Mouse (Mus musculus) forebrain, embryonic 13.5 days (tissue): ENCODE results near the gene Tenm2. TPM values are rescaled to one million over a fixed set of nuclear protein-coding genes. Genes with fewer than 3 reads are reported as not detected.

Experiments
- ATAC-seq: fragments of 200-750 bp; cut with Nextera tagmentation; 2 replicates; pipeline ENCODE4 v1.8.0; 2017
- H3K27ac ChIP-seq: fragments of 300-500 bp; sonication (generic); 2 replicates; pipeline ENCODE4 v1.5.1; 2015; ENCODE audit warnings: inconsistent platforms, mild to moderate bottlenecking, moderate library complexity
- H3K27me3 ChIP-seq: fragments of 300-500 bp; sonication (generic); 2 replicates; pipeline ENCODE4 v1.6.1; 2015; ENCODE audit warnings: mild to moderate bottlenecking, inconsistent platforms
- H3K36me3 ChIP-seq: fragments of 300-500 bp; sonication (generic); 2 replicates; pipeline ENCODE4 v1.6.1; 2015; ENCODE audit warnings: mild to moderate bottlenecking, inconsistent platforms; ENCODE audit not compliant: poor library complexity, severe bottlenecking
- H3K4me1 ChIP-seq: fragments of 300-500 bp; sonication (generic); 2 replicates; pipeline ENCODE4 v1.6.1; 2015; ENCODE audit warnings: inconsistent platforms
- H3K4me2 ChIP-seq: fragments of 300-500 bp; sonication (generic); 2 replicates; pipeline ENCODE4 v1.6.1; 2015; ENCODE audit warnings: inconsistent platforms, mild to moderate bottlenecking, moderate library complexity
- H3K4me3 ChIP-seq: fragments of 300-500 bp; sonication (generic); 2 replicates; pipeline ENCODE4 v1.5.1; 2015; ENCODE audit warnings: mild to moderate bottlenecking, inconsistent platforms
- H3K9ac ChIP-seq: fragments of 300-500 bp; sonication (generic); 2 replicates; pipeline ENCODE4 v1.6.1; 2015; ENCODE audit warnings: mild to moderate bottlenecking, inconsistent platforms
- H3K9me3 ChIP-seq: fragments of 300-500 bp; sonication (generic); replicated peaks from 2 replicates; pipeline ENCODE4 v1.6.1; 2016; ENCODE audit warnings: inconsistent platforms
- WGBS: fragments of 180-500 bp; shearing (Covaris S2); methylation state at CpG from one replicate; pipeline ENCODE4 v1.1.7; 2015; 5-methylcytosine and 5-hydroxymethylcytosine counted together
- polyA plus RNA-seq: library from polyadenylated mRNA; unstranded; fragments of >200 nt; fragmentation: Nextera tagmentation; extraction: Ambion mirVana; gene quantifications from 2 replicates; pipeline ENCODE4 v1.2.1, GENCODE M21; 2015

Gene Tenm2
- polyA plus RNA-seq, 1 experiment from 2014 or later = 18.2 TPM

- H3K27ac ChIP-seq = peak overlapping the region; percentile 41; the same call in 1 of the 2 replicates
- ATAC-seq = peak; percentile 75
- no peaks in the 10 kb centered on the region for H3K9me3 ChIP-seq
- H3K9ac ChIP-seq = no peak overlapping the region
- H3K4me2 ChIP-seq = no peak overlapping the region
- H3K36me3 ChIP-seq = no peaks in the 10 kb centered on the region
- WGBS = 68% methylated on average over 18 of the region's 18 CpGs
- peaks cover 36% of the 10 kb centered on the region for H3K4me1 ChIP-seq
- no peaks in the 10 kb centered on the region for H3K27me3 ChIP-seq
- H3K4me3 ChIP-seq = no peak overlapping the region
Observed at GRCm38 (mm10) chr11:36243747-36244490, 991.8 kb downstream of the Tenm2 start.

DNA sequence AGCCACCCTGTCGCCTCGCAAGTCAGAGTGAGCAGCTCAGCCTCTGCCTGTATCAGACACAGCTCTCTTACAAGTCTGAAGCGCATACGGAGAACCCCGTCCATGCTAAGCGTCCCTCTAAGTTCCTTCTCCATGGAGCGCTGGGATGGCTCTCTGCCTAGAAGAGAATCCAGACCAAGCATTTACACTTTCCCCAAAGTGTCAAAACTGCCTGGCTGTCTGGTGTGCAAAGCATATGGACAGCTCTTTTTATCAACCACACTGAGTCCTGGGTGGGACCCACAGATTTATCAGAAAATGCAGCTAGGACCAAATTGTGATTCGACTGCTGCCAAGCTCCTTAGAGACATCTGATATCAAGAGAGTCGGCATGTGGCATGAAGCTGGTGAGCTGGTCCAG is 996.9 kb downstream of the Tenm2 start:
- peak; percentile 33; the same call in 1 of the 2 replicates for ATAC-seq
- 87% methylated on average over 9 of the region's 9 CpGs for WGBS
- Histone ChIP-seq H3K9ac (no peak overlapping the region), H3K27me3 (no peaks in the 10 kb centered on the region), H3K4me2 (no peak overlapping the region), H3K4me1 (peaks cover 21% of the 10 kb centered on the region), H3K36me3 (no peaks in the 10 kb centered on the region), H3K9me3 (no peaks in the 10 kb centered on the region), H3K4me3 (no peak overlapping the region), H3K27ac (no peak overlapping the region)

DNA sequence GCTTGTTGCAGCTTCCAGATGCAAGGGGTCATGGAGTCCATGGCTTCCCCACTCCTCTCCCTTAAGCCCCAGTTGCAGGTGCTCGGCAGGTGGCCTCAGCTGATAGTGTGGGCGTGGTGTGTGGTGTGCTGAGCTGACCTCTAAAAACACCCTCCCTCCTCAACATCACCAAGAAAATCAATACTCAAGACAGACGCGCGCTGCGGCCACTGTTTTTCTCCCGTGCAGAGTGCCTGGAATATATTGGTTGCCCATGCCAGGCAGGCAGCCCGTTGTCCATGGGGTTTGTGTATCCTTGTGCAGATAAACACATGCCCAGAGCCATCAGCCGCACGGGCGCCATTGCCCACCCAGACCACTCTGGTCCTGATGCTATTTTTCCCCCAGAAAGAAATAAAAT is 1007.1 kb downstream of the Tenm2 start:
- no peak overlapping the region for H3K27ac ChIP-seq
- 88% methylated on average over 11 of the region's 11 CpGs for WGBS

DNA sequence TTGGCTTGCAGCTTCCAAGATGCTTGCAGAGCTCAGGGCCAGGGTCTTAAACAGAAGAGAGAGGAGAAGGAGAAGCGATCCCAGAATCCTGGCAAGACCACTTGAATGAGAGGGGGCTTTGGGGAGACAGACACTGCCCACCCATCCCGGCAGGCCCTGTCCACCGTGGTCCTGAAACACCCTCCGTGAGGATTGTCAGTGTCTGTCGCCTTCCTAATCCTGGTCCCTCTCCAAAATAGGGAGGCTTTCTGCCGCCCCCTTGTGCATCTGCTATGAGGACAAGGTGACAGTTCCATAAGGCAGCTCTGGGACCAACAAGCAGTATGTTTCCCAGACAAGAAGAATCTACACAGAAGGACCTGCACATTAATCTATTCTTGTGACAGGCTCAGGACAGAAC is 1007.6 kb downstream of the Tenm2 start:
- Histone ChIP-seq H3K4me3 (no peak overlapping the region), H3K9me3 (no peaks in the 10 kb centered on the region), H3K4me2 (no peak overlapping the region), H3K27me3 (no peaks in the 10 kb centered on the region), H3K9ac (no peak overlapping the region), H3K36me3 (no peaks in the 10 kb centered on the region), H3K27ac (no peak overlapping the region), H3K4me1 (peaks cover 32% of the 10 kb centered on the region)
- ATAC-seq = no peak
- 73% methylated on average over 6 of the region's 6 CpGs for WGBS

More for the DNA sequence above, 1007.1 kb downstream of the Tenm2 start:
- H3K9me3 ChIP-seq = no peaks in the 10 kb centered on the region
- H3K4me3 ChIP-seq = no peak overlapping the region
- ATAC-seq = no peak
- H3K4me1 ChIP-seq = peaks cover 27% of the 10 kb centered on the region
- no peak overlapping the region for H3K4me2 ChIP-seq
- H3K36me3 ChIP-seq = no peaks in the 10 kb centered on the region
- no peak overlapping the region for H3K9ac ChIP-seq
- H3K27me3 ChIP-seq = no peaks in the 10 kb centered on the region

- Histone ChIP-seq H3K4me2 (no peak overlapping the region), H3K4me1 (peaks cover 51% of the 10 kb centered on the region), H3K27ac (no peak overlapping the region), H3K9ac (no peak overlapping the region), H3K27me3 (no peaks in the 10 kb centered on the region), H3K9me3 (no peaks in the 10 kb centered on the region), H3K36me3 (no peaks in the 10 kb centered on the region), H3K4me3 (no peak overlapping the region)
- no peak for ATAC-seq
- WGBS = 18% methylated on average over 3 of the region's 3 CpGs
Observed at GRCm38 (mm10) chr11:36226061-36226460, 1009.7 kb downstream of the Tenm2 start.

- H3K4me2 ChIP-seq = no peak overlapping the region
- H3K36me3 ChIP-seq = no peaks in the 10 kb centered on the region
- peaks cover 67% of the 10 kb centered on the region for H3K4me1 ChIP-seq
- 71% methylated on average over 7 of the region's 7 CpGs for WGBS
- ATAC-seq = no peak
- no peak overlapping the region for H3K27ac ChIP-seq
- no peaks in the 10 kb centered on the region for H3K27me3 ChIP-seq
- no peak overlapping the region for H3K9ac ChIP-seq
- no peak overlapping the region for H3K4me3 ChIP-seq
- no peaks in the 10 kb centered on the region for H3K9me3 ChIP-seq
Observed at GRCm38 (mm10) chr11:36223716-36224439, 1011.9 kb downstream of the Tenm2 start.

GRCm38 (mm10) chr11:36222071-36222470 is 1013.7 kb downstream of the Tenm2 start:
- Histone ChIP-seq H3K4me1 (peaks cover 67% of the 10 kb centered on the region), H3K27me3 (no peaks in the 10 kb centered on the region), H3K4me3 (no peak overlapping the region), H3K4me2 (no peak overlapping the region), H3K27ac (0 out of 2 replicates have a peak overlapping the region, but pooled peaks have one; percentile 15), H3K36me3 (no peaks in the 10 kb centered on the region), H3K9me3 (no peaks in the 10 kb centered on the region), H3K9ac (no peak overlapping the region)
- no peak for ATAC-seq
- 70% methylated on average over 3 of the region's 3 CpGs for WGBS

- peaks cover 65% of the 10 kb centered on the region for H3K4me1 ChIP-seq
- peak overlapping the region; percentile 48 for H3K4me2 ChIP-seq
- no peaks in the 10 kb centered on the region for H3K9me3 ChIP-seq
- no peaks in the 10 kb centered on the region for H3K36me3 ChIP-seq
- peak; percentile 72 for ATAC-seq
- 0 out of 2 replicates have a peak overlapping the region, but pooled peaks have one; percentile 1 for H3K4me3 ChIP-seq
- 0 out of 2 replicates have a peak overlapping the region, but pooled peaks have one; percentile 15 for H3K27ac ChIP-seq
- H3K9ac ChIP-seq = no peak overlapping the region
- H3K27me3 ChIP-seq = no peaks in the 10 kb centered on the region
- 7% methylated on average over 10 of the region's 10 CpGs for WGBS
Observed at GRCm38 (mm10) chr11:36221271-36221975, 1014.3 kb downstream of the Tenm2 start.

DNA sequence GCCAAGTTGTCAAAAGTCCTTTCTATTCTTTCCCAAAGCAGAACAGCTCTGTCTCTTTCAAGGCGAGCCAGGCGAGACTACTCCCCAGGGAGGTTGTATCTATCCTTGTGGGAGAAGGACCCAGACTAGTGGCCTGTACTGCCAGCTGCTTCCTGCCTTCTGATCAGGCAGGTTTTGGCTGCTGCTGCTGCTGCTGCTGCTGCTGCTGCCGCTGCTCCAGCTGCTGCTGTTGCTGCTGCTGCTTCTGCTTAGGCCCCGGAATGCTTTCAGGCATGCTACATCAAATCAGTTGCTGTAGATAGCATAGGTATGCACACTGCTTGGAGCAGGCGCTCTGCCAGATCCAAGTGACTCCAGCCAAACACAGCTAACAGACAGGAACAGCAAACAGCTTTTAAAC is 1015.1 kb downstream of the Tenm2 start:
- ATAC-seq = peak; percentile 48
- no peak overlapping the region for H3K4me3 ChIP-seq
- peak overlapping the region; percentile 17 for H3K4me2 ChIP-seq

GRCm38 (mm10) chr11:36219586-36219985 is 1016.2 kb downstream of the Tenm2 start:
- no peaks in the 10 kb centered on the region for H3K9me3 ChIP-seq
- no peaks in the 10 kb centered on the region for H3K36me3 ChIP-seq
- H3K4me2 ChIP-seq = no peak overlapping the region
- H3K27me3 ChIP-seq = no peaks in the 10 kb centered on the region
- H3K9ac ChIP-seq = no peak overlapping the region
- WGBS = 86% methylated on average over 4 of the region's 4 CpGs
- peaks cover 49% of the 10 kb centered on the region for H3K4me1 ChIP-seq
- H3K4me3 ChIP-seq = no peak overlapping the region
- H3K27ac ChIP-seq = no peak overlapping the region
- no peak for ATAC-seq

More for the DNA sequence above, 1015.1 kb downstream of the Tenm2 start:
- Histone ChIP-seq H3K4me1 (peaks cover 57% of the 10 kb centered on the region), H3K36me3 (no peaks in the 10 kb centered on the region), H3K27ac (peak overlapping the region; percentile 53), H3K9ac (no peak overlapping the region), H3K9me3 (no peaks in the 10 kb centered on the region), H3K27me3 (no peaks in the 10 kb centered on the region)
- 5% methylated on average over 5 of the region's 5 CpGs for WGBS

DNA sequence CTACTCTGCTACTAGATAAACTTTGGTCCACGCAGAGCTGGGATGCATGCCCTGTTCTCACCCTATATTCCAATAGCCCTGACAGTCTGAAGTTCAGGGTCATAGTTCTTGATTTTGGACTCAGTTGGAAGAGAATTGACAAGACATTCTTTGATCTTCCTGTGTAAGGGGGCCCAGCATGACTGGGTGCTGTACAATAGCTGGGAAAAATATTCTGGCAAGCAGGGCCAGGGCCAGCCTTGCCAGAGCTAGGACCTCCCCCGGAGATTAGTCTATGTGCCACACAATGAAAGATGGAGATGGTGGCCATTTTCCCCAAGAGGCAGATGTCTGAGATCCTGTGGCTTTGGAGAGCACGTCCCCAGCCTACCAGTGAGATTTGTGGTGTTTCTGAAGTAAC is 1021.2 kb downstream of the Tenm2 start:
- no peak overlapping the region for H3K9ac ChIP-seq

GRCm38 (mm10) chr11:36204381-36204780 is 1031.4 kb downstream of the Tenm2 start:
- no peak overlapping the region for H3K27ac ChIP-seq
- no peak overlapping the region for H3K9ac ChIP-seq
- H3K4me2 ChIP-seq = no peak overlapping the region

More for the DNA sequence above, 1021.2 kb downstream of the Tenm2 start:
- Histone ChIP-seq H3K4me1 (peaks cover 3% of the 10 kb centered on the region; the same call in 1 of the 2 replicates), H3K27me3 (no peaks in the 10 kb centered on the region), H3K4me3 (no peak overlapping the region), H3K36me3 (no peaks in the 10 kb centered on the region), H3K4me2 (no peak overlapping the region), H3K27ac (no peak overlapping the region), H3K9me3 (no peaks in the 10 kb centered on the region)
- 86% methylated on average over 3 of the region's 3 CpGs for WGBS
- ATAC-seq = no peak

More at GRCm38 (mm10) chr11:36204381-36204780, 1031.4 kb downstream of the Tenm2 start:
- Histone ChIP-seq H3K4me1 (no peaks in the 10 kb centered on the region), H3K36me3 (peaks cover 6% of the 10 kb centered on the region; the same call in 1 of the 2 replicates), H3K4me3 (no peak overlapping the region), H3K27me3 (no peaks in the 10 kb centered on the region), H3K9me3 (no peaks in the 10 kb centered on the region)
- no peak for ATAC-seq
- 68% methylated on average over 6 of the region's 6 CpGs for WGBS
